21 mouse cellular contexts compared by ENCODE assay signal in genomic region chr15:86200169-86200568, GRCm38 (mm10). TPM values are rescaled to one million over a fixed set of nuclear protein-coding genes. Genes with fewer than 3 reads are reported as not detected.
DNase-seq lines count a peak whose midpoint lies in the region; ATAC-seq lines count a peak whose summit lies in the region.
"Had no signal": no experiment of that assay in that cellular context is flagged by ENCODE, and none has a peak within 500 bp of the region (broad histone marks: within the 10 kb centered on the region; RNA-seq: fewer than 3 reads in every experiment).

No protein-coding gene starts in this region.

- no peak for ATAC-seq in kidney, embryonic 15.5 days (replicated peaks; ENCODE audit: low FRiP score)
- no peak for ATAC-seq in kidney, embryonic 14.5 days (ENCODE audit: low FRiP score, low TSS enrichment)
- ATAC-seq in megakaryocyte, adult 5-6 weeks (ENCODE audit: poor library complexity, severe bottlenecking), result no peak
- ATAC-seq: activated CD4-positive, CD25-positive, alpha-beta regulatory T cell, adult 4 months; forebrain, embryonic 14.5 days; Patski had no signal

- WGBS in kidney, embryonic 15.5 days, result 44% methylated on average over 4 of the region's 4 CpGs
- 40% methylated on average over 4 of the region's 4 CpGs for WGBS in kidney, embryonic 14.5 days

- H3K36me3 ChIP-seq in kidney, embryonic 15.5 days, result no peaks in the 10 kb centered on the region
- no peaks in the 10 kb centered on the region for H3K36me3 ChIP-seq in kidney, embryonic 14.5 days (ENCODE audit: control insufficient read depth, insufficient read depth, low read length)
- H3K36me3 ChIP-seq in megakaryocyte, embryonic 14.5 days (replicated peaks; ENCODE audit: low read length), result peaks cover 14% of the 10 kb centered on the region
- H3K36me3 ChIP-seq: embryonic facial prominence, embryonic 10.5 days; forebrain, embryonic 10.5 days; heart, embryonic 10.5 days; hindbrain, embryonic 13.5 days had no signal

- 0 out of 2 replicates have a peak overlapping the region, but pooled peaks have one; percentile 70 for H3K27ac ChIP-seq in kidney, embryonic 15.5 days
- H3K27ac ChIP-seq in kidney, embryonic 14.5 days (ENCODE audit: low read depth, low read length), result no peak overlapping the region
- H3K27ac ChIP-seq: embryonic facial prominence, embryonic 10.5 days; forebrain, embryonic 10.5 days; heart, embryonic 10.5 days; hindbrain, embryonic 13.5 days had no signal

- H3K27me3 ChIP-seq in kidney, embryonic 15.5 days, result no peaks in the 10 kb centered on the region
- no peaks in the 10 kb centered on the region for H3K27me3 ChIP-seq in kidney, embryonic 14.5 days (ENCODE audit: control insufficient read depth, insufficient read depth, low read length)
- H3K27me3 ChIP-seq in megakaryocyte, embryonic 14.5 days (replicated peaks), result no peaks in the 10 kb centered on the region
- H3K27me3 ChIP-seq: hindbrain, embryonic 13.5 days; Patski had no signal

- peaks cover 54% of the 10 kb centered on the region for H3K4me1 ChIP-seq in kidney, embryonic 15.5 days
- peaks cover 21% of the 10 kb centered on the region for H3K4me1 ChIP-seq in kidney, embryonic 14.5 days (ENCODE audit: control insufficient read depth, insufficient read depth, low read length)
- peaks cover 87% of the 10 kb centered on the region for H3K4me1 ChIP-seq in megakaryocyte, embryonic 14.5 days

- no peak overlapping the region for H3K4me3 ChIP-seq in kidney, embryonic 15.5 days (replicated peaks)
- H3K4me3 ChIP-seq in kidney, embryonic 14.5 days (ENCODE audit: low read length), result no peak overlapping the region
- H3K4me3 ChIP-seq in megakaryocyte, embryonic 14.5 days (replicated peaks), result peak overlapping the region; percentile 8
- H3K4me3 ChIP-seq: embryonic facial prominence, embryonic 10.5 days; erythroblast, embryonic 14.5 days; forebrain, embryonic 10.5 days; heart, embryonic 10.5 days; hindbrain, embryonic 13.5 days had no signal

- no peaks in the 10 kb centered on the region for H3K9me3 ChIP-seq in kidney, embryonic 15.5 days (replicated peaks)
- no peaks in the 10 kb centered on the region for H3K9me3 ChIP-seq in kidney, embryonic 14.5 days (ENCODE audit: control insufficient read depth, low read length)
- no peaks in the 10 kb centered on the region for H3K9me3 ChIP-seq in megakaryocyte, embryonic 14.5 days
- H3K9me3 ChIP-seq: embryonic facial prominence, embryonic 10.5 days; forebrain, embryonic 10.5 days; heart, embryonic 10.5 days; hindbrain, embryonic 13.5 days had no signal

- DNase-seq in kidney, postnatal 14 days, result peak; percentile 67
- no peak for DNase-seq in kidney, postnatal 36 days
- DNase-seq in kidney, postnatal 4 days, result peak; percentile 31 to 49
- DNase-seq in cerebellum, adult 9-10 months, result no peak
- DNase-seq: adrenal gland, postnatal 14 days; cerebellum, adult 18-20 months; cerebellum, postnatal 10 days; gastrocnemius, postnatal 36 days; heart, postnatal 14 days had no signal

- H3K4me2 ChIP-seq in kidney, embryonic 15.5 days, result no peak overlapping the region
- H3K4me2 ChIP-seq in kidney, embryonic 14.5 days (replicated peaks; ENCODE audit: low read depth, low read length), result no peak overlapping the region
- H3K4me2 ChIP-seq: hindbrain, embryonic 13.5 days had no signal

- H3K9ac ChIP-seq in kidney, embryonic 15.5 days, result no peak overlapping the region
- H3K9ac ChIP-seq in kidney, embryonic 14.5 days (ENCODE audit: low read depth, low read length), result no peak overlapping the region

RNA-seq across cellular contexts. Expression of gene Tbc1d22a, which starts 14.1 kb away (rescaled TPM):
- 13.1 and 13.8 TPM in 2 replicates for polyA plus RNA-seq in kidney, embryonic 15.5 days (2015; fragmentation: Nextera tagmentation; extraction: Ambion mirVana)
- 6.5 and 11.1 TPM in 2 replicates for polyA plus RNA-seq in kidney, embryonic 14.5 days (2014; fragmentation: Nextera tagmentation; extraction: Ambion mirVana)
- 14.3 and 16.7 TPM in 2 replicates for polyA plus RNA-seq in megakaryocyte, embryonic 14.5 days (2012; ENCODE audit: insufficient read depth, low replicate concordance)
- total RNA-seq in megakaryocyte, adult 5-6 weeks (2015), result 12.9 and 13.3 TPM in 2 replicates
- total RNA-seq in megakaryocyte, adult 5-6 weeks (2017), result 19.0 and 24.1 TPM in 2 replicates

RNA-seq across cellular contexts. Expression of gene Cerk, which starts 14.2 kb away (rescaled TPM):
- polyA plus RNA-seq in kidney, embryonic 15.5 days (2015; fragmentation: Nextera tagmentation; extraction: Ambion mirVana), result 12.1 and 12.4 TPM in 2 replicates
- polyA plus RNA-seq in kidney, embryonic 14.5 days (2014; fragmentation: Nextera tagmentation; extraction: Ambion mirVana), result 5.7 and 14.2 TPM in 2 replicates
- 52.5 and 70.1 TPM in 2 replicates for polyA plus RNA-seq in megakaryocyte, embryonic 14.5 days (2012; ENCODE audit: insufficient read depth, low replicate concordance)
- total RNA-seq in megakaryocyte, adult 5-6 weeks (2015), result 22.7 and 24.4 TPM in 2 replicates
- 35.4 and 41.2 TPM in 2 replicates for total RNA-seq in megakaryocyte, adult 5-6 weeks (2017)

Comparison
In these comparisons a context has a peak if more than half of its experiments do, and no peak if none do; other contexts are left out.
1. DNase-seq: peak in kidney, postnatal 14 days (single experiment) and kidney, postnatal 4 days (2 of 2); none in kidney, postnatal 36 days (0 of 2) and cerebellum, adult 9-10 months (single experiment).